Mouse (Mus musculus) kidney, adult 2 months (tissue): ENCODE data around the gene Pnmal1. TPM values are rescaled to one million over a fixed set of nuclear protein-coding genes. Genes with fewer than 3 reads are reported as not detected.

ENCODE experiments used
- DNase-seq: peaks from one replicate; pipeline ENCODE4 v3.0.0; 2021
- H3K27ac ChIP-seq: fragments of 200-500 bp; 2 replicates; pipeline ENCODE4 v1.5.1; 2012; ENCODE audit warnings: low read depth, low read length, control low read depth, inconsistent platforms; ENCODE audit not compliant: insufficient read depth
- H3K27me3 ChIP-seq: fragments of 200-500 bp; replicated peaks from 2 replicates; pipeline ENCODE4 v1.6.1; 2012; ENCODE audit warnings: mild to moderate bottlenecking, moderate library complexity, low read length, inconsistent platforms; ENCODE audit not compliant: control insufficient read depth, insufficient read depth
- H3K36me3 ChIP-seq: fragments of 200-500 bp; 2 replicates; pipeline ENCODE4 v1.6.1; 2012; ENCODE audit warnings: mild to moderate bottlenecking, moderate library complexity, low read length, inconsistent platforms; ENCODE audit not compliant: control insufficient read depth, insufficient read depth
- H3K4me1 ChIP-seq: fragments of 200-500 bp; 2 replicates; pipeline ENCODE4 v1.6.1; 2011; ENCODE audit warnings: low read length; ENCODE audit not compliant: control insufficient read depth, insufficient read depth
- H3K4me3 ChIP-seq: fragments of 200-500 bp; 2 replicates; pipeline ENCODE4 v1.5.1; 2011; ENCODE audit warnings: mild to moderate bottlenecking, low read depth, low read length, control low read depth; ENCODE audit not compliant: insufficient read depth
- CTCF ChIP-seq: fragments of 200-500 bp; conservative IDR thresholded peaks from 2 replicates; pipeline ENCODE4 v1.5.1; 2011; ENCODE audit warnings: low read depth, mild to moderate bottlenecking, control low read depth, low read length, moderate library complexity, mixed read lengths; ENCODE audit not compliant: insufficient read depth, insufficient read length
- POLR2A ChIP-seq: fragments of 200-500 bp; IDR thresholded peaks from one replicate; pipeline ENCODE4 v1.6.1; 2011; ENCODE audit warnings: low read depth, low read length, control low read depth
- WGBS: fragments of 180-500 bp; shearing (Covaris S2); methylation state at CpG from one replicate; pipeline ENCODE4 v1.1.7; 2018; 5-methylcytosine and 5-hydroxymethylcytosine counted together
- polyA plus RNA-seq: library from polyadenylated mRNA; depleted of rRNA; stranded (reverse); fragments of >200 nt; gene quantifications from 2 replicates; pipeline ENCODE4 v1.2.3, GENCODE M21; 2012

Pnmal1 gene
- polyA plus RNA-seq, 1 experiment = 0.06 TPM

- TF ChIP-seq POLR2A = no peak
- DNase-seq = no peak
- Histone ChIP-seq H3K4me1 (no peaks in the 10 kb centered on the region), H3K27ac (no peak within 1 kb of the TSS), H3K4me3 (peak within 1 kb of the TSS; percentile 50; the same call in 1 of the 2 replicates), H3K27me3 (no peaks in the 10 kb centered on the region), H3K36me3 (no peaks in the 10 kb centered on the region)
- WGBS = 93% methylated on average over 5 of the region's 5 CpGs
Observed at GRCm38 (mm10) chr7:16992451-16992807, 33.0 kb downstream of the Pnmal1 start, which contains the start of gene Ccdc8. Gene Ccdc8, plus strand, starts transcription at chr7:16992708.

- no peak for TF ChIP-seq POLR2A
- WGBS = 12% methylated on average over 27 of the region's 27 CpGs
Observed at GRCm38 (mm10) chr7:16993651-16994399, 34.3 kb downstream of the Pnmal1 start.

DNA sequence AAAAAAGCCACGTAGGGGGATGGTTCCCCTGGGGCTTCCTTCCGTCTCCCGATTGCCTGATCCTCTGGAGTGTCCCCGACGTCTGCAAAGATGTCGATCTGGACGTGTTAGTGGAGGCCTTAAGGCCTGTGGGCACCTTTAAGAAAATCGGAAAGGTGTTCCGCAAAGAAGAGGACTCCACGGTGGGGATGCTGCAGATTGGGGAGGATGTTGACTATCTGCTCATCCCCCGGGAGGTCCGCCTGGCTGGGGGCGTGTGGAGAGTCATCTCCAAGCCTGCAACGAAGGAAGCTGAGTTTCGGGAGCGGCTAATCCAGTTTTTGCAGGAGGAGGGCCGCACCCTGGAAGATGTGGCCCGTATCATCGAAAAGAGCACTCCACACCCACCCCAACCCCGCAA lies 34.9 kb downstream of the Pnmal1 start:
- no peak overlapping the region for H3K27ac ChIP-seq
- no peak for TF ChIP-seq CTCF
- no peak for TF ChIP-seq POLR2A
- no peaks in the 10 kb centered on the region for H3K36me3 ChIP-seq
- H3K4me1 ChIP-seq = no peaks in the 10 kb centered on the region
- H3K4me3 ChIP-seq = peak overlapping the region; percentile 50
- 13% methylated on average over 20 of the region's 20 CpGs for WGBS
- no peaks in the 10 kb centered on the region for H3K27me3 ChIP-seq
- DNase-seq = no peak

More at GRCm38 (mm10) chr7:16993651-16994399, 34.3 kb downstream of the Pnmal1 start:
- Histone ChIP-seq H3K4me1 (no peaks in the 10 kb centered on the region), H3K27ac (no peak overlapping the region), H3K4me3 (peak overlapping the region; percentile 50), H3K27me3 (no peaks in the 10 kb centered on the region), H3K36me3 (no peaks in the 10 kb centered on the region)
- DNase-seq = peak; percentile 68

- TF ChIP-seq CTCF = no peak
- TF ChIP-seq POLR2A = no peak
- H3K27me3 ChIP-seq = no peaks in the 10 kb centered on the region
- no peak for DNase-seq
- no peaks in the 10 kb centered on the region for H3K4me1 ChIP-seq
- H3K4me3 ChIP-seq = no peak overlapping the region
- H3K36me3 ChIP-seq = no peaks in the 10 kb centered on the region
- no peak overlapping the region for H3K27ac ChIP-seq
- 78% methylated on average over 4 of the region's 4 CpGs for WGBS
Observed at GRCm38 (mm10) chr7:16995345-16995744, 35.9 kb downstream of the Pnmal1 start.

GRCm38 (mm10) chr7:16999233-16999632 lies 39.8 kb downstream of the Pnmal1 start:
- Histone ChIP-seq H3K27ac (no peak overlapping the region), H3K27me3 (no peaks in the 10 kb centered on the region), H3K4me3 (no peak overlapping the region), H3K4me1 (peaks cover 10% of the 10 kb centered on the region), H3K36me3 (no peaks in the 10 kb centered on the region)
- no peak for TF ChIP-seq CTCF
- no peak for DNase-seq
- WGBS = 67% methylated on average over 4 of the region's 4 CpGs

- Histone ChIP-seq H3K27me3 (no peaks in the 10 kb centered on the region), H3K27ac (no peak overlapping the region), H3K4me3 (no peak overlapping the region), H3K4me1 (peaks cover 12% of the 10 kb centered on the region), H3K36me3 (no peaks in the 10 kb centered on the region)
- no peak for TF ChIP-seq POLR2A
- TF ChIP-seq CTCF = peak; percentile 93
- peak; percentile 91 for DNase-seq
- WGBS = 21% methylated on average over 4 of the region's 4 CpGs
Observed at GRCm38 (mm10) chr7:16999650-17000049, 40.2 kb downstream of the Pnmal1 start.

DNA sequence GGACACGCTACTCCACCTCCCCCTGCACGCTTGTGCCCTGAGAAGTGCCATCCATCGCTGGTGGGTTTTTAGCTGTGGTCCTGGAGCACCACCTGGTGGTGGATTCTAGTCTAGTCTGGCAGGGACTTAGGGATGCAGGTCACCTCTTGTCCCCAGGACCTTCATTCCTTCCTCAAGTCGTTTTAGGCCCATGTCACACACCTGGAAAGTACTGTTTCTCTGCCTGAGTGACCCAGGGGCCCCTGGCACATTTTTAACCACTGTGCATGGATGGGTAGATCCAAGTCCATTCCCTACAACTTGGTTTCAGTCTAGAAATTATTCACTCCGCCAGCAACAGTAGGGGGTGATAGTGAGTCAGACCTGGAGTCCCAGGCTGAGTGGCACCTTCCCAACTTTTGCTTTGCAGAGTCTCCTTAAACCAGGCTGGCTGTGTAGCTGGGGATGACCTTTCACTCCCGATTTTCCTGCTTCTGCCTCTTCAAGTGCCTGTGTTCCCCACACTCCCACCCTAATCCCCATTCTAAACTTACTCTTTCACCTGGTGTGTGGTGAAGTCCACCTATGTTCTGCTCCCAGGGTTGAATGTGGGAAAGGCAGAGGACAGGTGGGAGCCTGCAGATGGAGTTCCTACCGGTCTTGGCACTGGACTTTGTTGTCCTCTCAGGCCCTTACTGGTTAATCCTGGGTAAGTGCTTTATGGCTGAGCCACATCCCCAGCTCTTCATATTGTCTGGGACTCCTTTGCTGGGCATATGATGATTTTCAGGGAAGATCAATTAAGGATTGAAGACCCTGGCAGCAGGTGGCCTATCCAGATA lies 43.1 kb downstream of the Pnmal1 start:
- TF ChIP-seq POLR2A (no peak), CTCF (peak; percentile 85)
- peak; percentile 92 for DNase-seq
- Histone ChIP-seq H3K4me3 (no peak overlapping the region), H3K27ac (peak overlapping the region; percentile 83), H3K36me3 (no peaks in the 10 kb centered on the region), H3K27me3 (no peaks in the 10 kb centered on the region), H3K4me1 (peaks cover 12% of the 10 kb centered on the region)
- WGBS = 8% methylated on average over 7 of the region's 7 CpGs
